Mouse (Mus musculus) layer of hippocampus, postnatal 36 days (tissue): ENCODE results near the gene Dpp4. TPM values are rescaled to one million over a fixed set of nuclear protein-coding genes. Genes with fewer than 3 reads are reported as not detected.

ENCODE experiments used
- DNase-seq, 2 experiments: peaks; one replicate each; pipeline ENCODE4 v3.0.0; 2022
- total RNA-seq, 2 experiments: library from RNA; stranded (reverse); gene quantifications; 2 replicates each; pipeline ENCODE4 v1.2.3; 2021

Dpp4 gene
- total RNA-seq, 2 experiments from 2014 or later, result 0.30 to 0.71 TPM

GRCm38 (mm10) chr2:62287532-62287931 lies 124.5 kb downstream of the Dpp4 start:
- no peak for DNase-seq

- DNase-seq, result no peak
These were observed 126.2 kb downstream of the Dpp4 start for GRCm38 (mm10) chr2:62285847-62286246.

GRCm38 (mm10) chr2:62285026-62285425 lies 127.0 kb downstream of the Dpp4 start:
- DNase-seq, result no peak

Other genes starting within 250 kb of the Dpp4 start
- not detected for gene Gcg, start 71.4 kb upstream of the Dpp4 start, total RNA-seq
- gene Fap, start 161.8 kb upstream of the Dpp4 start, total RNA-seq, result 1 to 10 TPM in 1 of 2 experiments, under 1 TPM in 1; 0.35 to 1.6 TPM
- gene Ifih1, start 234.0 kb upstream of the Dpp4 start, total RNA-seq, result 1 to 10 TPM; 1.8 to 2.3 TPM